Mouse (Mus musculus) heart, postnatal 25 days (tissue): ENCODE data around the gene Gm15085. TPM values are rescaled to one million over a fixed set of nuclear protein-coding genes. Genes with fewer than 3 reads are reported as not detected.
"Not testable (repeated sequence)": the region's sequence is repeated elsewhere in the genome, so short reads cannot be mapped to it uniquely, and the experiment has no call there.

ENCODE experiments used
- DNase-seq: peaks from one replicate; pipeline ENCODE4 v3.0.0; 2022; ENCODE audit warnings: low spot score
- intact Hi-C: fragments of 180-260 bp; cut with DNase I; formaldehyde crosslinking; loops from one replicate; pipeline ENCODE4 v1.15.1; 2025
- total RNA-seq, 2 experiments: library from RNA; stranded (reverse); gene quantifications; 2 replicates each; pipeline ENCODE4 v1.2.3; 2021

Gene Gm15085
- total RNA-seq: not detected

DNA sequence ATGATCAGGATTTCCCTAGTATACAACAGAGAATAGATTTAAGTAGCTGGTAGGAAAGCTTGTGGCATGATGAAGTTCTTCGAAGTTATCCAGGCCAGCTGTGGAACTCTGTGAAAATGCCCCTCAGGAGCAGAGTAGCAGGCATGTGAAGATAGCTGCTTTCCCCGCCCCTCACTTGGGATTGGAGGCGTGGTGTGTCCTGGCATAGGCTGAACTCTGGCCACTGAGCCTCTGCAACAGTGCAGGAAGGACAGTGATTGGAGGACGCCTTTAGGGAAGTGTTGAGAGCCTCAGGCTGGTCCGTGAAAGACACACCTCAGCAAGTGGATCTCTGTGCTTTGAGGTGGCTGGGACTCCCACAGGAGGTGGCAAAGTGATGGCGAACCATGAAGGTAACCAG, at the start of gene Gm15085:
Gm15085 (plus strand) TSS at position 301 of the 400 bp plus-strand sequence.
- intact Hi-C loops: not testable (repeated sequence)

More for the DNA sequence above, at the start of gene Gm15085:
- DNase-seq: not testable (repeated sequence)

Other genes starting within 250 kb of the Gm15085 start
- not detected for gene Gm15093, start 175.2 kb upstream of the Gm15085 start, total RNA-seq
- gene Gm10439, start 147.0 kb downstream of the Gm15085 start, total RNA-seq: not detected